Mouse (Mus musculus): ENCODE results near the gene Calr.
A peak's percentile ranks its signal among the peaks of the same experiment; 100 is the strongest.

Calr gene

DNA sequence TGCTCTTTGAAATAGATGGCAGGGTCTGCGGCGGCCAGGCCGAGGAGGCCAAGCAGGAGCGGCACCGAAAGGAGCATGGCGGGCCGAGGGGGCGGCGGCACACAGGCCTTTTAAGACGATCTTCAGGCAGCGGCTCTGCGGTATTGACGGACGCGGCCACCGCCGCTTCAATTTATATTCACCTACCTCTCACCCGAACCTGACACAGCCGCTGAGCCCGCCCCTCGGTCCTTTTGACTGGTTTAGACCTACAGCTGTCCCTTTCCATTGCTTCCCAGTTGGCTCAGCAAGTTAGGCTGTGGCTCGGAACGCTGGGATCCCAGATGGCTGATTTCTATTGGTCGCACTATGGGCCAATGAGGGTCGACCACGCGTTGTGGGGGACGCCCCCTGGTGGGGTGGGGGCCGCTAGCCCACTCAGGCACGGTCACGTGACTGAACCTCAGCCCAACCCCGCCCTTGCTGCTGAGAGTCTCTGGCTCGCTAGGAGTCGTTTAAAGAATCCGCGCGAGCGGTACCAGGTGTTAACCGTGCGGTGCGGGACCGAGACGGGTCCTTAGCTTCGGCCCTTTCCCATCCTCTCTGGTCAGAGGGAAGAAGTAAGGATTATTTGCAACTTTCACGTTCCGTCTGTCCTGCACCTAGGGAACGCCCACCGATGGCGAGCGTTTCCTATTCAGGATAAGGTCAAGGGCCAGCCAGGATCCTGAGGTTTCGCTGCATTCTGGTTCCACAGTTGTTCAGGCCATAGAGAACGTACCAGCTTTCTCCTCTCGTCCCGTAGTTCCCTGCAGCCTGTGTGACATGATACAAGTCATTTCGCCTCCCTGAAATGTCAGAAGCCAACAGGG is at the start of gene Calr:
Gene Calr, minus strand, starts transcription at position 213 of the 851 bp plus-strand sequence.
- peak; percentile 100 for DNase-seq (ENCODE audit: inconsistent age in 2 of 2, low spot score in 1 of 2)

DNA sequence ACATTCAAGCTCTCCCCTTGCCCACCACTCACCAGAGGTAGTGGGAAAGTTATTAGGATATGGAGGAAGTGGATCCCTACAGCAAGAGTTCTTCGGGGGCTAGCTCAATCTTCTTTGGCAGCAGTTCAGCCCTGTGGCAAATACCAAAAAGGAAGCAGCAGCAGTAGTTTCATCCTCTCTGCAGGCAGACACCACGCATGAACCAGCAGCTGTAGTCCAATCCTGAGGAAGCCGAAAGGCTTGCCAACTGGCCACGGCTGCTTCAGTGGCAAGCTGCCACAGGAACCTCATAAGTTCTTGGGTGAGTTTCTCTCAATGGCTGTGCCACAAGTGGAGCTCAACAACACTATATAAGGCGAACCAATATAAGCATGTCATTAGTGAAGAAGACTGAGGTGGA is 49.2 kb upstream of the Calr start:
- DNase-seq (ENCODE audit: inconsistent age in 2 of 2, low spot score in 1 of 2): no peak

DNA sequence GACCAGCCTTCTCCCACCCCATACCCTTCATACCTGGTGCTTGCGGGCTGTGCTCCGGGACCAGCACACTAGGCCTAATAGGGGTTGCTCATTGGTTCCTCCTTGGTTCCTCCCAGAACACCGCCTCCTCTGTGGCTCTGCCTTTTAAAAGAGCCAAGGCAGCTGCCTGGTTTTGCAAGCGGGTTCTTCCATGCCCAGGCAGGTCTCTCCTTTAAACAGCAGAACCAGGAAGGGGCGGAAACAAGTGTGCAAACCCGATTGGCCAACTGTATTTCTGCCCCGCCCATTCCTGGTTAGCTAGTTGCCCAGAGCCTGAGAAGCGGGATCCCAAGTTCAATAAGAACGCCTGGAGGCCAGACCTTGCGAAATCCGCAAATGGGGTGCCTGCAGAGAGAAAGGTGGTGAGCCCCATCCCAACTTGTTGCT is 47.0 kb upstream of the Calr start, which contains the start of gene Gcdh:
Gene Gcdh, minus strand, starts transcription at position 213 of the 426 bp plus-strand sequence.
- DNase-seq (ENCODE audit: inconsistent age in 2 of 2, low spot score in 1 of 2): peak; percentile 94 to 97

DNA sequence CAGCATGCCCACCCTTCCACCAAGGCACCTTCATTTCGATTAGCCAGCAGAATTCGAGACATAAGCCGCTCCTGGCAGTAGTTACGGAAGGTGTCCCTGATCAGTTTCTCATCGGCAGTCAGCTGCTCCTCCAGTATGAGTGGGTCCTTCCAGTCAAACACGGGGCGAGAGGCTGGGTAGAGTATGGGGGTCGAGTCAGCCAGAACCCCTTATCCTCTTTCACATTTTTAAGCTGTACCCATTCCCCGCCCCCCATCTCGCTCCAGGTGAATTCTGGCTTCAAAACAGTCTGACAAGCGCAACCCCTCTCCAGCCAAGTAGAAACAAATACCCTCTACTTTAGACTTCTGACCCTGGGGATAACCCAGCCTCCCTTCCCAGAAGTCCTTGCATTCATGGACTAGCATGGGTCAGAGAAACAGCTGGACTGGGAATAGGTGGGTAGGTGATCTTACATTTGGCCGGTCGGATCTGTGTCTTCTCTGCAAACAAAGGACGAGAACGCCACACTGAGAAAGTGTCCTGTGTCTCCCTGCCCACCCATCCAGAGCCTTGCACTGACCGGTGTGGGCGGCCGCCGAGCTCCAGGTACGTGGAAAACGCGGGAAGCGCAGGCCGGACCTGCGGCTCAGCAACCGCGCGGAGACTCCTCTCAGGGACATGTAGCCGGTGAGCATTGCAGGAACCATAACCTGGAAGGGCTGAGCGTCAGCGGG is 46.4 kb upstream of the Calr start:
- no peak for DNase-seq (ENCODE audit: inconsistent age in 2 of 2, low spot score in 1 of 2)

DNA sequence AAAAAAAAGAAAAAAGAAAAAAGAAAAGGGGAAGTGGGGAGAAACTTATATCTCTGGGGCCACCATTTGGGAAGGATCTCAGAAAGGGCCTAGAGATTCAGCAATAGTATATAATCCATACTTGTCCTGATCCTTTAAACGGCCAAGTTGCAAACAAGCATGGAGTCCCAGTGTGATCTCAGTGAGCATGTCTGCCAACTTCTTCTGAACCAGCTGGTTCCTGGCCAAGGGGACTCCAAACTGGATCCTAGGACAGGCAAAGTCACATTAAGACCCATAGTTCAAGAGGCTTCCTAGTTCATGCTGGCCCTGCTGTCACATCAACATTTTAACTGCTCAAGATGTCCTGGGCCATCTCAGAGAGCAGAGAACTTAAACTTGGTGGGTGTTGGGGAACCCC is 42.4 kb upstream of the Calr start:
- no peak for DNase-seq (ENCODE audit: inconsistent age in 2 of 2, low spot score in 1 of 2)

DNA sequence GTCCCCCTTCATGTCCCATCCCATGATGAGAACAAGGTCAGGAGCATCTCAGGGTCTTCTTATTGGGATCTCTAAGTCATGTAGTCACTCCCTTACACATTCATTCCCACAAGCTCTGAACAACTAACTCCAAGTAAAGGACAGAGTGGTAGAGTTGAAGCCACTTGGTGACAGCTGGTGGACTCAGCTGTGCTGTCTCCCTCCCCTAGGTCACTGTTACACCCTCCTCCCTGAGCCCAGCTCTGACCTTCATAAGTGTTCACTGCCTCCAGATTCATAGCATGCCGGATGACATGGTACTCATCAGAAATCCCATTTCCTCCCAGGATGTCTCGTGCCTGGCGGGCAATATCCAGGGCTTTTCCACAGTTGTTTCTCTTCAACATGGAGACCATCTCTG is 41.5 kb upstream of the Calr start:
- no peak for DNase-seq (ENCODE audit: inconsistent age in 2 of 2, low spot score in 1 of 2)

DNA sequence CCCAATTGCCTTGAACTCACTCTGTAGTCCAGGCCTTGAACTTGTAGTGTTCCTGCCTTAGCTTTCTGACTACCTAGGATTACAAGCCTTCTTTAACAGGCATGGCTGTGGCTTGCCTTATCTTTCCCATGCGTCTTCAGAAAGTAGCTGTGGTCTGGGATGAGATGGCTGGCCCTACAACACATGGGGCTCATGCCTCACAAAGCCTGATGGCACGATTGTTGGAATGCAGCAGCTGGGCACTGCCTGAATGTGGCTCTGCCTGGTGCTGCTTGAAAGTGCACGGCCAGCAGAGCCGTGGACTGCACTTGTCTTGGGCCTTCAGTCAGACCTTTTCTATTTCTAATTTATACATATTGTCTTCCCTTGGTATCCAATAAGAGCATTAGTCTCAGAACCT is 38.0 kb upstream of the Calr start:
- DNase-seq (ENCODE audit: inconsistent age in 2 of 2, low spot score in 1 of 2): no peak

DNA sequence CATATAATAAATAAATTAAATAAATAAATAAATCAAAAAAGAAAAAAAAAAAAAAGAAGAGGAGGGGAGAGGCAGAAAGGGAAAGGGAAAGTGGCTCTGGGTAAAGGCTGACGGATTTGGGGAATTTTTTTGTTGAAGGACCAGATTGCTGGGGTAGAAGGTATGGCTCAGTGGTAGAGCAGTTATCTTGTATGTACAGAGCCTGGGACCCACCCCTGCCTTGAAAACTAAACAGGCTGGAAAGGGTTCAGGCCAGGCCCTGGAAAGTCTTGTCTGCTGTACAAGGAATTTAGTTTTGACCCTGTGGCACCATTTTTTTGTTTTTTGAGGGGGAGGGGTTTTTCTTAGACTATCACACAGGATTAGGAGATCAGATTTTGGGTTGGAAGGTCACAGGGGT is 32.2 kb upstream of the Calr start:
- DNase-seq (ENCODE audit: inconsistent age in 2 of 2, low spot score in 1 of 2): no peak

DNA sequence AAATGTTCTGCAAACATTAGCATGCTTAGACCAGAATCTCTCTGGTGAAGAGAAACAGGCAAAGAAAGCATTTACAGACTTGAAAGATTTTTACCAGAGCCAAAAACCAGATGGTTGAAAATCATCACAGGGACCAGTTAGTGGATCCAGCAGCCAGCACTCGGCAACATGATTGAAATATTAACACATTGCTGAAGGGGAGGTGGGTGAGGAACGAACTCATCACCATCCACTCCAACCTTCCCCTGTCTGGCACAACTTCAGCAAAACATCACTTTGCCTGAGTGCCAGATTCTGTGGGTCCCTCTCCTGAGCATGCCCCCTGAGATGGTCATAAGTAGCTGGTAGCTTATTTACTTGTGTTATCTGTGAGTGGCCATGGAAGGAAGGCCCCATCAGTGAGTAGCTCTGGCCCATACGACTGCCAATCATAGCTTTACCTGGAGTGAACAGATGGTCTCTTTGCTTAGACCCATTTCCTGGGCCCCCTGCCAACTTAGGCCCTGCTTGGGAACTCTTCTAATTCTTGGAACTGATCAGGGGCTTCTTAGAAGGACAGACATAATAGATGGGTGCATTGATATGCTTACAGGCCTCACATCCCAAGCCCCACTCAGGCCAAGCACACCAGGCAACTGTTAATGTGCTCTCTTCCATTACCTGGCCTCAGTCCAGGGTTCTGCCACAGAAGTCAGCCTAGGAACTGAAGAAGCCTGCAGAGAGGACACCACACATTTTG is 30.7 kb upstream of the Calr start:
- DNase-seq (ENCODE audit: inconsistent age in 2 of 2, low spot score in 1 of 2): no peak

DNA sequence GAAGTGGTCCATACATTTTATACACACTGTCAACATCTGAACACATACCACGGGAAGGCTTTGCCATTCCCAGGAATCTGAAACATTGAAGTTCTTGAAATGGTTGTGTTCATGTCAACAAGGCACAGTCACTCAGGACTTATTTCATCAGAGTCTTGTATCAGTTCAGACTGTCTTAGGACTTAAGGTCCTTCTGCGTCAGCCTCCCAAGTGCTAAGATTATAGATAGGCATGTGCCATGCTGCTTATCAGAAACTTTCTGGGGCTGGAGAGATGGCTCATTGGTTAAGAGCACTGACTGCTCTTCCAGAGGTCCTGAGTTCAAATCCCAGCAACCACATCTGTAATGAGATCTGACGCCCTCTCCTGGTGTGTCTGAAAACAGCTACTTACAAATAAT is 27.6 kb upstream of the Calr start:
- no peak for DNase-seq (ENCODE audit: inconsistent age in 2 of 2, low spot score in 1 of 2)

DNA sequence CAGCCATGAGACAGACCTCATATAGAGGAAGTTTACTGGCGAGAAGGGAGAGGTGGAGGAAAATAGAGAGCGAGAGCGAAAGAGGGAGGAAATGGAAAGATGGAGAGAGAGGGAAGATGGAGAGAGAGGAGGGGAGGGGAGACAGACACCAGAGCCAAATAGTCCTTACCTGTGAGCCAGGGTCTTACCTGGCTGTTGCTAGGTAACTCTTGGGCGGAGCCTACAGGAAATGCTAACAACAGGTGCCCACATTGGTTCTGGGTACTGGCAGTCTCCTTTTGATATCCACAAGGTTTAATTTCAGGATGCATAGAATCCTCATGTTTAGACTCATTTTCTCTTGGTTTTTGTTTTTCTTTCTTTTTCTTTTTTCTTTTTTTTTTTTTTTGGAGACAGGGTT is 26.3 kb upstream of the Calr start:
- no peak for DNase-seq (ENCODE audit: inconsistent age in 2 of 2, low spot score in 1 of 2)

DNA sequence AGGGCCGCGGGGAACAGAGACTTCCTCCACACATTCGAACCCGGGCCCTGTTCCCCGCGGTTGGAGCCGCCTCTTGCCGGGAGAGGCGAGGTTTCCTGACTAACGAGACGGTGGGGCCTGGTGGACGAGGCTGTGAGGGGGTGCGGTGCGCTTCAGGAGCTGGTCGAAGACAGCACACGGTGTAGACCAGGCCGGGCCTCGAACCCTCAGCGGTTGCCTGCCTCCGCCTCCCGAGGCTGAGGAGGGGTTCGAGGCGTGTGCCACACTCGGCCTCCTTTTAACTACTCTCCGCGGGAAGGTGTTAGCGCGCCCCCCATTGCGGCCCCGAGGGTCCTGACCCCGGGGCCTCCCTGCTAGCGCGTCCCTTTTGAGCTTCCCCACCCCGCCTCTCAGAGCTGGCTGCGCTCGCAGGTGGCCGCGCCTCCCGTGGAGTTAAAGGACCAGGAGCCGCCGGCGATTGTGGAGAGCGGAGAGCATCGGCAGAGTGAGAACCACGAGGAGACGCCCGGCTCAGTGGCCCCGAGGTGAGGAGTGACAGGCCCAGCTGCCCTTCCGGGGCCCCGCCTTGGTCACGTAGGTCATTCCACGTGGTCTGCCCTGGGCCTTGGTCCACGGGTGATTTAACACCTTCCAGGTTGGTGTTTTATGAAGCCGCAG is 25.7 kb upstream of the Calr start:
- DNase-seq (ENCODE audit: inconsistent age in 2 of 2, low spot score in 1 of 2): peak; percentile 51 to 71

DNA sequence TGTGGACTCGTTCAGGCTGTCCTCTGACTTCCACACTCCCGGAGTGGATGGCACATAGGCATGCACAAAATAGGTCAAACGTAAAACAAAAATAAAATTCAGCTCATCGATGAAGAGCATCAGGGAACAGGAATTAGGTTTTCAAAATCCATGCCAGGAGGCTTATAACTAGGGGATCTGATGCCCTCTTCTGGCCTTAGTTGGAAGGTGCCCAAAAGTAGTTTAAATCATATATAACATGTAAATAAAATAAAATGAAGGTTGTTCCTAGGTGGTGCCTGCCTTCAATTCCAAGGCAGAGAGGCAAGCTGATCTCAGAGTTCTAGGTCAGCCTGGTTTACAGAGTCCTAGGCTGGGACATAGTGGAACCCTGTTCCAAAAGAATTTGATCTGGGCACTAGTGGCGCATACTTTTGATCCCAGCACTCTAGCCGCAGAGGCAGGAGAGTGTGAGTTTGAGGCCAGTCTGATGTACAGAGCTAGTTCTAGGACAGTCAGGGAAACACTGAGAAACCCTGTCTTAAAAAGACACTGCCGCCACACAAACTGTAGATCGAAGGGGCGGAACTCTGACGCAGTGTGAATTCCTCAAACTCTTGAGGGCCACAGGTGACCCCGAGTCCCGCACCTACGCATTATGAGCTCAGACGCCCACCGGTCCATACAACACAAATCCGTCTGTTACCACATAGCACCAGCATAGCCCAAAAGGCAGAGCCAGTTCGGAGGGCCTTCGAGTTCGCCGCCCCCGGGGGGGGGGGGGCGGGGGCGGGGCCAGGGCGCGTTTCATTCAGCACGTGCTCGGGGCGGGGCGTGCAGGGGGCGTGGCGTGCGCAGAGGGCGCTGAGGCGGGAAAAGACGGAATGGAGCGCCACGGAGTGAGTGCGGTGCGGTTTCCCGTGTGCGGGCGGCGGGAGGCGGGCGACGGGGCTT is 24.9 kb upstream of the Calr start, which contains the start of gene Syce2:
Gene Syce2, plus strand, starts transcription at position 736 of the 933 bp plus-strand sequence.
- DNase-seq (ENCODE audit: inconsistent age in 2 of 2, low spot score in 1 of 2): peak; percentile 84 to 94

DNA sequence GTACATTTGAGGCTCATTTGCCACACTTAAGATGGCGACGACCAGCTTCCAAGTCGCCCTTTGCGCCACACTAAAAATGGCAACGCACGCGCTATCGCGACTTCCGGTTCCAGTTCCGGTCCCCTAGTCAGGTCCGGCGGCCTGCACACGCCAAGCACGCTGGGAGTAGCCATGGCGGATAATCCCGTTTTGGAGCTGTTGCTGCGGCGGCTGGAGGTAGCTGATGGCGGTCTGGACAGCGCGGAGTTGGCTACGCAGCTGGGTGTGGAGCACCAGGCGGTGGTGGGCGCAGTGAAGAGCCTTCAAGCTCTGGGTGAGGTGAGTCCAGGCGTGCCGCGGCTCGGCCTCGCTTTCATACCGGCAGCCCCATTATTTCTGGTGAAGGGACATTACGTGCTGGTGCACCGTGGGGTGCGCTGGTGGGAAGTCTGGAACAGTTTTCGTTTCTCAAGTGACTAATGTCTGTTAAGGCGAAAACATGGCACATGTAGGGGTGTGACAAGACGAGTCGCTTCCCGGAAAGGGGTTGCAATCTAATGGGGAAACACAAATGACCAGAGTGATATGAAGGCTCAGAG is 10.2 kb upstream of the Calr start, which contains the start of gene Farsa:
Gene Farsa, plus strand, starts transcription at position 126 of the 578 bp plus-strand sequence.
- peak; percentile 93 to 97 for DNase-seq (ENCODE audit: inconsistent age in 2 of 2, low spot score in 1 of 2)

DNA sequence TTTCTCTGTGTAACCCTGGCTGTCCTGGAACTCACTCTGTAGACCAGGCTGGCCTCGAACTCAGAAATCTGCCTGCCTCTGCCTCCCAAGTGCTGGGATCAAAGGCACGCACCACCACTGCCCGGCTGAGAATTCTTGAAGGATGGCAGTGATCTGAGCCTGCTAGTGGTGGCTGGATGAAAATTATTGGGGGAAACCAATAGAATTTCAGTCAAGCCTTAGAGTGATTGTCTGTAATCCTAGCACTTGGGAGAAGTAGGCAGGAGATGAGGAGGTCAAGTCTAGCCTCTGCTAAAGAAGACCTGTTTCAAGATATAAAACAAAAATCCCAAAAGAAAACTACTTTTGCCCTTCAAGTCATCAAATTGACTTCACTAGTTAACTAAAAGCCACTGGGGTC is 9.7 kb upstream of the Calr start:
- no peak for DNase-seq (ENCODE audit: inconsistent age in 2 of 2, low spot score in 1 of 2)

DNA sequence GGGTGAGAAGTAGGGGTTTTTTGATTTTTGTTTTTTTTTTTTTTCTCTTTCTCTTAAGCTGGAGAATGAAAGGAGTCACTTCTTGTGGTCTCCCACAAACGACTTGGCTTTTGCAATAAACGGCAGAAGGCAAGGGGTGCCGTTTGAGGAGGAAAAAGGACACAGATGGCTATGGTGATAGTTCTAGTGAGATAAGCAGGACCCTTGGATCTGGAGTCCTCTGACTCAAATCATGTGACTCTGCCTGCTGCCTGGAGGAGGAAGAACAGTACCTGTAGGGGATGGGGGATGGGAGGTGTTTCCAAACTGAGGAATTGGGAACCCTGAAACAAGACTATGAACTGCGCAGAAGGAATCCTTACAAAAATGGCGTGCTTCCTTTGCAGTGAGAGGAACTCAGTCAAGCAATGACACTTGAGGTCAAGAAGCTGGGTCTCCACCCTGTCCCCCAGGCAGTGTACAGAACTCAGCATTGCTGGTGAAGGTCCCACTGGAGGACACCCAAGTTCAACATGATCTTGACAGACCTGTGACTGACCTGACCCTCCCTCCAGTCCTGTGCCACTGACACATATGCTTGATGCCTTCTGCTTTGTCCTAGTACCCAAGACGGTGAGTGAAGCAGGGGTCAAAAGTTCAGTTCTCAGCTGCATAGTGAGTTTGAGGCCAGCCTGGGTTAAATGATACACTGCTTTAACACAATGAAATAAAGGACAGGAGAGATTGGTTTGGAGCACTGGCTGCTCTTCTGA is 1.1 kb upstream of the Calr start:
- peak in 1 of 2 experiments; percentile 74 for DNase-seq (ENCODE audit: inconsistent age in 2 of 2, low spot score in 1 of 2)

DNA sequence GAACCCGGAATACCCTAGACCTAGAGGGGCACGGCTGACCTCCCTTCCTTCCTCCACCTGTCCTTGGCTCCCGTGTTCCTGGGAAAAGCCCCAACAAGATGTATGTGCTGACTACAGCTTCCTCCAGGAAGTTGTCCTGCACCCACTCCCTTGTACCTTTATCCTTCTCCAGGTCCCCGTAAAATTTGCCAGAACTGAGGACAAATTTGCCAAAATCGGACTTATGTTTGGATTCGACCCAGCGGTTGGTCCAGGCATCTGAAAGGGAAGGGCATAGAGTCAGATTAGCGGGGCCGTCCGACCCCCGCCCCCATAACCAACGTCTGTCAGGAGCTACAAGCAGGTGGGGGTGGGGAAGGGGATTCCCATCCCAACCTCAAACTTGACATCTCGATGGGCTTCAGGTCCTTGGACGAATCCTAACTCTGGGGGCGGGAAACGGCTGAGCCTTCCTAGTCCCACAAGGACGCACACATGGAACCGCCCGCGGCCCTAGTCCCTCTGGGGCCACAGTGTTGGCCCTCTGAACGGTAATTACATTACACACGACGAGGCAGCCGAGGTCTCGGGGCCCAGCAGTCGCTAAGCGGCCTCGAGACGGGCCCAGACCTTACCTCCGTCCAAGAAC is 526 bp downstream of the Calr start:
- no peak for DNase-seq (ENCODE audit: inconsistent age in 2 of 2, low spot score in 1 of 2)

Measured in adrenal gland, adult (tissue).